Mouse (Mus musculus) intestine, embryonic 14.5 days (tissue): ENCODE measurements around the gene Nop56. TPM values are rescaled to one million over a fixed set of nuclear protein-coding genes. Genes with fewer than 3 reads are reported as not detected.

Source experiments
- ATAC-seq: fragments of 200-750 bp; cut with Nextera tagmentation; replicated peaks from 2 replicates; pipeline ENCODE4 v1.8.0; 2017; ENCODE audit warnings: low read depth, moderate number of reproducible peaks, moderate TSS enrichment, moderate library complexity; ENCODE audit not compliant: low FRiP score, low TSS enrichment
- DNase-seq: peaks from one replicate; pipeline ENCODE4 v3.0.0-alpha.2; 2018; ENCODE audit warnings: low spot score
- H3K27ac ChIP-seq: fragments of 300-500 bp; sonication (generic); 2 replicates; pipeline ENCODE4 v1.5.1; 2014; ENCODE audit warnings: low read depth, mild to moderate bottlenecking, control low read depth
- H3K27me3 ChIP-seq: fragments of 300-500 bp; sonication (generic); replicated peaks from 2 replicates; pipeline ENCODE4 v1.6.1; 2014; ENCODE audit warnings: low read length, control low read depth; ENCODE audit not compliant: control insufficient read depth, insufficient read depth
- H3K36me3 ChIP-seq: fragments of 300-500 bp; sonication (generic); 2 replicates; pipeline ENCODE4 v1.6.1; 2014; ENCODE audit warnings: low read length, control low read depth; ENCODE audit not compliant: control insufficient read depth, insufficient read depth
- H3K4me1 ChIP-seq: fragments of 300-500 bp; sonication (generic); replicated peaks from 2 replicates; pipeline ENCODE4 v1.6.1; 2014; ENCODE audit warnings: low read length, control low read depth, mixed read lengths; ENCODE audit not compliant: control insufficient read depth, insufficient read depth
- H3K4me2 ChIP-seq: fragments of 300-500 bp; sonication (generic); 2 replicates; pipeline ENCODE4 v1.6.1; 2014; ENCODE audit warnings: low read length
- H3K4me3 ChIP-seq: fragments of 300-500 bp; sonication (generic); 2 replicates; pipeline ENCODE4 v1.5.1; 2014; ENCODE audit warnings: low read depth, low read length, control low read depth, mixed read lengths
- H3K9ac ChIP-seq: fragments of 300-500 bp; sonication (generic); 2 replicates; pipeline ENCODE4 v1.6.1; 2014; ENCODE audit warnings: mild to moderate bottlenecking, low read length
- H3K9me3 ChIP-seq: fragments of 300-500 bp; sonication (generic); 2 replicates; pipeline ENCODE4 v1.6.1; 2016; ENCODE audit warnings: low read length, control low read depth; ENCODE audit not compliant: control insufficient read depth
- WGBS: fragments of 180-500 bp; shearing (Covaris S2); extraction: QIAGEN DNeasy Blood & Tissue Kit; methylation state at CpG from one replicate; pipeline ENCODE4 v1.1.7; 2014; 5-methylcytosine and 5-hydroxymethylcytosine counted together
- polyA plus RNA-seq: library from polyadenylated mRNA; unstranded; fragments of >200 nt; fragmentation: Nextera tagmentation; extraction: Ambion mirVana; gene quantifications from 2 replicates; pipeline ENCODE4 v1.2.1, GENCODE M21; 2014

Gene Nop56
- polyA plus RNA-seq, 1 experiment from 2014 or later = 334 TPM

GRCm38 (mm10) chr2:130291434-130291833 lies 17.2 kb downstream of the Nop56 start:
- no peak overlapping the region for H3K4me3 ChIP-seq
- H3K4me1 ChIP-seq = peaks cover 19% of the 10 kb centered on the region
- DNase-seq = peak; percentile 67
- no peak for ATAC-seq
- 6% methylated on average over 8 of the region's 8 CpGs for WGBS
- H3K9ac ChIP-seq = no peak overlapping the region
- no peaks in the 10 kb centered on the region for H3K9me3 ChIP-seq
- 0 out of 2 replicates have a peak, but pooled peaks cover 3% of the 10 kb centered on the region for H3K27me3 ChIP-seq
- no peaks in the 10 kb centered on the region for H3K36me3 ChIP-seq
- H3K4me2 ChIP-seq = peak overlapping the region; percentile 9; the same call in 1 of the 2 replicates
- no peak overlapping the region for H3K27ac ChIP-seq

- Histone ChIP-seq H3K27me3 (0 out of 2 replicates have a peak, but pooled peaks cover 7% of the 10 kb centered on the region), H3K27ac (no peak overlapping the region), H3K4me3 (no peak overlapping the region), H3K4me2 (no peak overlapping the region), H3K4me1 (peaks cover 24% of the 10 kb centered on the region), H3K36me3 (peaks cover 1% of the 10 kb centered on the region; the same call in 1 of the 2 replicates), H3K9ac (no peak overlapping the region), H3K9me3 (no peaks in the 10 kb centered on the region)
- DNase-seq (no peak), ATAC-seq (no peak)
- WGBS = 44% methylated on average over 3 of the region's 3 CpGs
These were observed 18.8 kb downstream of the Nop56 start for GRCm38 (mm10) chr2:130293009-130293408.

- H3K4me1 ChIP-seq = peaks cover 24% of the 10 kb centered on the region
- H3K36me3 ChIP-seq = peaks cover 6% of the 10 kb centered on the region; the same call in 1 of the 2 replicates
- H3K4me2 ChIP-seq = peak overlapping the region; percentile 28; the same call in 1 of the 2 replicates
- no peak overlapping the region for H3K9ac ChIP-seq
- 3% methylated on average over 4 of the region's 4 CpGs for WGBS
- 0 out of 2 replicates have a peak, but pooled peaks cover 7% of the 10 kb centered on the region for H3K27me3 ChIP-seq
- H3K9me3 ChIP-seq = no peaks in the 10 kb centered on the region
- no peak overlapping the region for H3K27ac ChIP-seq
- DNase-seq (no peak), ATAC-seq (0 out of 2 replicates have a peak, but pooled peaks have one; percentile 21)
- H3K4me3 ChIP-seq = no peak overlapping the region
These were observed 19.3 kb downstream of the Nop56 start for GRCm38 (mm10) chr2:130293486-130293885.

- no peak overlapping the region for H3K27ac ChIP-seq
- no peaks in the 10 kb centered on the region for H3K9me3 ChIP-seq
- H3K4me2 ChIP-seq = peak overlapping the region; percentile 73
- 10% methylated on average over 20 of the region's 20 CpGs for WGBS
- peak overlapping the region; percentile 72 for H3K9ac ChIP-seq
- H3K27me3 ChIP-seq = 0 out of 2 replicates have a peak, but pooled peaks cover 7% of the 10 kb centered on the region
- peak overlapping the region; percentile 68 for H3K4me3 ChIP-seq
- peaks cover 11% of the 10 kb centered on the region; the same call in 1 of the 2 replicates for H3K36me3 ChIP-seq
- peaks cover 24% of the 10 kb centered on the region for H3K4me1 ChIP-seq
- no peak for DNase-seq
- peak; percentile 6; the same call in 1 of the 2 replicates for ATAC-seq
These were observed 20.1 kb downstream of the Nop56 start for GRCm38 (mm10) chr2:130294218-130294935.

GRCm38 (mm10) chr2:130294936-130295277 lies 20.7 kb downstream of the Nop56 start, which contains the start of gene Ebf4:
TSS of gene Ebf4 (plus strand) at chr2:130295169.
- peaks cover 24% of the 10 kb centered on the region for H3K4me1 ChIP-seq
- peak within 1 kb of the TSS; percentile 73 for H3K4me2 ChIP-seq
- peak within 1 kb of the TSS; percentile 70 for H3K27ac ChIP-seq
- peaks cover 16% of the 10 kb centered on the region; the same call in 1 of the 2 replicates for H3K36me3 ChIP-seq
- 2% methylated on average over 29 of the region's 39 CpGs for WGBS
- H3K4me3 ChIP-seq = peak within 1 kb of the TSS; percentile 68
- ATAC-seq = peak; percentile 88
- H3K9ac ChIP-seq = peak within 1 kb of the TSS; percentile 72
- peak; percentile 90 for DNase-seq
- 0 out of 2 replicates have a peak, but pooled peaks cover 7% of the 10 kb centered on the region for H3K27me3 ChIP-seq
- no peaks in the 10 kb centered on the region for H3K9me3 ChIP-seq

- H3K9me3 ChIP-seq = no peaks in the 10 kb centered on the region
- H3K27me3 ChIP-seq = 0 out of 2 replicates have a peak, but pooled peaks cover 7% of the 10 kb centered on the region
- peak overlapping the region; percentile 72 for H3K9ac ChIP-seq
- peak overlapping the region; percentile 73 for H3K4me2 ChIP-seq
- WGBS = under 1% methylated on average over 63 of the region's 99 CpGs
- peak overlapping the region; percentile 70 for H3K27ac ChIP-seq
- peak; percentile 84 for DNase-seq
- peak overlapping the region; percentile 68 for H3K4me3 ChIP-seq
- H3K36me3 ChIP-seq = peaks cover 22% of the 10 kb centered on the region; the same call in 1 of the 2 replicates
- peaks cover 24% of the 10 kb centered on the region for H3K4me1 ChIP-seq
- peak; percentile 50 for ATAC-seq
These were observed 21.3 kb downstream of the Nop56 start for GRCm38 (mm10) chr2:130295331-130296133.

DNA sequence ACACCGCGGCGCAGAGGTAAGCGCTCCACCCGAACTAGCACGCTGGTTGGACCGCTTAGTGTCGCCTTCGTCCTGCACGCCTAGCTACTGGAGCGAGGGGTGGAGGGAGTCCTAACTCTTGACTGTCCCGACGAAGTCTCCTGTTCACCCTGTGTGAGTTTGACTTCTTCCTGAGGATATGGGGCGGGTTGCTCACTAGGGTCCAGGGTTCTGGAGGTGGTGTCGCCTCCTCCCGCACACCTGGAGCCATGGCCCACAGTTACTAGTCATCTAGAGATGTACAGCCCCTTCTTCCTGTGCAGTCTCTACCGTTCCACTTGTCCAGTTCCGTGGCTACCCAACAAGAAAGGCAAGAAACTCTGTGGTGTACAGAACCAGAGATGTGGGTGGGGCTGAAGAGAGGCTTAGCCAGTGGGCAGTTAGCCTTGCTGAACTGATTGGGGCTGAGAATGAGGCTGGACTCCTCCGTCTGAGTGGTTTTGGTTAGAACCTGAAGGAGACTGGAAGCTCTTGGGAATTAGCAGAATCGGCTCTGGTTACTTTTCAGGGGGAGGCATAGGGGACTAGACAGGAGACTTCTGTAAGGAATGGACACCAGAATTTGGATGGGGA lies 22.0 kb downstream of the Nop56 start:
- ATAC-seq (peak; percentile 20), DNase-seq (no peak)
- H3K27ac ChIP-seq = no peak overlapping the region
- H3K4me3 ChIP-seq = peak overlapping the region; percentile 68
- H3K9ac ChIP-seq = peak overlapping the region; percentile 72
- peak overlapping the region; percentile 73 for H3K4me2 ChIP-seq
- peaks cover 24% of the 10 kb centered on the region for H3K4me1 ChIP-seq
- H3K27me3 ChIP-seq = 0 out of 2 replicates have a peak, but pooled peaks cover 7% of the 10 kb centered on the region
- WGBS = 3% methylated on average over 20 of the region's 20 CpGs
- H3K36me3 ChIP-seq = peaks cover 25% of the 10 kb centered on the region; the same call in 1 of the 2 replicates
- no peaks in the 10 kb centered on the region for H3K9me3 ChIP-seq

GRCm38 (mm10) chr2:130297580-130297979 lies 23.4 kb downstream of the Nop56 start:
- H3K4me1 ChIP-seq = peaks cover 24% of the 10 kb centered on the region
- WGBS = 76% methylated on average over 9 of the region's 9 CpGs

More at GRCm38 (mm10) chr2:130297580-130297979, 23.4 kb downstream of the Nop56 start:
- 0 out of 2 replicates have a peak, but pooled peaks cover 7% of the 10 kb centered on the region for H3K27me3 ChIP-seq
- H3K4me2 ChIP-seq = no peak overlapping the region
- peaks cover 25% of the 10 kb centered on the region for H3K36me3 ChIP-seq
- DNase-seq (no peak), ATAC-seq (no peak)
- no peak overlapping the region for H3K4me3 ChIP-seq
- H3K9ac ChIP-seq = no peak overlapping the region
- H3K27ac ChIP-seq = no peak overlapping the region
- no peaks in the 10 kb centered on the region for H3K9me3 ChIP-seq
